Mouse (Mus musculus) spleen, postnatal 10 days (tissue): ENCODE results near the gene Kdm1b.
A peak's percentile ranks its signal among the peaks of the same experiment; 100 is the strongest.

Experiments used
- DNase-seq, 2 experiments: peaks; one replicate each; pipeline ENCODE4 v3.0.0; 2021 to 2022; ENCODE audit warnings: low spot score in 2 of 2

Kdm1b gene

DNA sequence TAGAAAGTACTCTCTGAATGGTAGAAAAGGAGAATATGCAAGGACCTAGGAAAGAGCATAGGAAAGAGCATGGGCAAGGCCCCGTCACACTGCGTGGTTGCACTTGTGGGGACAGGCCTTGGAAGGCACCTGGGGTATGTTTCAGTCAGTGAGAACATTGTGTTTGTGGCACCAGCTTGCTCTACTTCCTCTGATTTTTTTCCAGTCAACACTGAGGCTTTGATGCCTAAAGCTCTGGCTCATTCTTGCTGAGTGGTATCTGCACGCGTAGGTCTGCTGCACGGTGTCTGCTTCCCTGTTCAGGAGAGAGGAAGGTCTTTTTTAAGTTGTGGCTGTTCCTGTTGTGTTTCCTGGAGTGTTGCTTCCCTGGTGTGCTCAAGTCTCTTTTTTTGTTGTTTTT, 13.5 kb downstream of the Kdm1b start:
- no peak for DNase-seq

DNA sequence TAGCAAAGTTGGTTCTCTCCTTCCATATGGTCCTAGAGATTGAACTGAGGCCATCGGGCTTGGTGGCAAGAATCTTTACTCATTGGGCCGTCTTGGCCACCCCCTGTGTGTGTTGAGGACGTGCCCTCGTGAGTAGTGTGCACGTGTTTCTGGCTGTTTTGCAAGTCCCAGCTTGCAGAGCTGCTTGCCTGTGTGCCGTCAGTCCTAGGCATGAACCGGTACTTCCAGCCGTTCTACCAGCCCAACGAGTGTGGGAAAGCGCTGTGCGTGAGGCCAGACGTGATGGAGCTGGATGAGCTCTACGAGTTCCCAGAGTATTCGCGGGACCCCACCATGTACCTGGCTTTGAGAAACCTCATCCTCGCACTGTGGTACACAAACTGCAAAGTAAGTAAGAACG, 19.5 kb downstream of the Kdm1b start:
- no peak for DNase-seq

DNA sequence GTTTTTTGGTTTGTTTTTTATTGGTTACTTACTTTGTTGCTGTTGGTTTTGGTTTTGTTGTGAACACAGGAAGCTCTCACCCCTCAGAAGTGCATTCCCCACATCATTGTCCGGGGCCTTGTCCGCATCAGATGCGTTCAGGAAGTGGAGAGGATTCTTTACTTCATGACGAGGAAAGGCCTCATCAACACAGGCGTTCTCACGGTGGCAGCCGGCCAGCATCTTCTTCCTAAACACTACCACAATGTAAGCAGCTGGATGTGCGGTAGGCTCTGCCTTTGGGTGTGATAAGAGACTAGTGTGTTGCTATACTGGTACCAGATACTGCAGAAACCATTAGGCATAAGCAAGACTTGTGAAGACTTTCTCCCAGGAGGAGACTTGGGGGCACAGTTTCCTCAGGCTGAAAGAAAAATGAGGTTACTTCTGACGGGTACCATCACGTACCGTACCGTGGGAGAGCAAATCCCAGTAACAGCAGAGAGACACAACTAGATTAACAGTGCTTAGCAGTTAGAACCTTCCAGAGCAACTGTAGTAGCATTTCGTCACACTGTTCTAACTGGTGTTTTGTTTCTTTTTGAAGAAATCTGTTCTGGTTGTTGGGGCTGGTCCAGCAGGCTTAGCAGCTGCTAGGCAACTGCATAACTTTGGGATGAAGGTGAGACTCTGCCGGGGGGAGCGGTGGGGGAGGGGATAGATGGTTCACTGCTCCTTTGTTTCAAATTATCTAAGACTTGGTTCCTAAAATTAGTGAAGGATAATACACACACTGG, 20.9 kb downstream of the Kdm1b start:
- DNase-seq: no peak

DNA sequence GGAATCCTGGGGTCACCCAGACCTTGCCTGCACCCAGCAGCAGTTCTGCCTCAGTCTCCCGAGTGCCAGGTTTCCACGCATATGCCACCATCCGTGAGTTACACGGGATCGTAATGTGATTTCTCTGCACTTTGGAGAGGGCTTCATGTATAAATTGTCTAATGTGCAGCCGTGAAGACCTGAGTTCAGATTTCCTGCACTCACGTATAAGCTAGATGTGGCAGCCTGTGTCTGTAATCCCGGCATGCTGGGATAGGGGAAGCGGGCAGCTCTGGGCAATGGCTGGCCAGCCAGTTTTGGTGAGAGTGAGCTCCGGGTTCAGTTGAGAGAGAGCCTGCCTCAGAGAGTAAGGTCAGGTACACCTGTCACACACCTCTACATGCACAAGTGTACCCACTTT, 23.2 kb downstream of the Kdm1b start:
- DNase-seq: no peak

DNA sequence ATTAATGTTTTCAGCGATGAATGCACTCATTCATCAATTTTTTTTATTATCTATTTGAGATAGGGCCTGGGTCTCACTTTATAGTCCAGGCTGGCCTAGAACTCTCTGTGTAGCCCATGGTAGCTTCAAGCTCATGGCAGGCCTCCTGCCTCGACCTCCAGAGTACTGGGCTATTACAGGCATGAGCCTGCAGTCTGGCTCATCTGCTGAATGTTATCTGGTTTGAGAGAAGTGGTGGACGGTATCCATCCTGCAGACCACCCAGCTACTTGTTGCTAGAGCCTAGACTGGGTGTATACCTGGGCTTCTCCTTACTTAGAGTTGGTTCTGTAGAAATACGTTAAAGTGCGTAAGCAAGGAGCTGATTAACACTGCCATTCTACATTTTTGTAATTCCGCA, 23.7 kb downstream of the Kdm1b start:
- DNase-seq: no peak

DNA sequence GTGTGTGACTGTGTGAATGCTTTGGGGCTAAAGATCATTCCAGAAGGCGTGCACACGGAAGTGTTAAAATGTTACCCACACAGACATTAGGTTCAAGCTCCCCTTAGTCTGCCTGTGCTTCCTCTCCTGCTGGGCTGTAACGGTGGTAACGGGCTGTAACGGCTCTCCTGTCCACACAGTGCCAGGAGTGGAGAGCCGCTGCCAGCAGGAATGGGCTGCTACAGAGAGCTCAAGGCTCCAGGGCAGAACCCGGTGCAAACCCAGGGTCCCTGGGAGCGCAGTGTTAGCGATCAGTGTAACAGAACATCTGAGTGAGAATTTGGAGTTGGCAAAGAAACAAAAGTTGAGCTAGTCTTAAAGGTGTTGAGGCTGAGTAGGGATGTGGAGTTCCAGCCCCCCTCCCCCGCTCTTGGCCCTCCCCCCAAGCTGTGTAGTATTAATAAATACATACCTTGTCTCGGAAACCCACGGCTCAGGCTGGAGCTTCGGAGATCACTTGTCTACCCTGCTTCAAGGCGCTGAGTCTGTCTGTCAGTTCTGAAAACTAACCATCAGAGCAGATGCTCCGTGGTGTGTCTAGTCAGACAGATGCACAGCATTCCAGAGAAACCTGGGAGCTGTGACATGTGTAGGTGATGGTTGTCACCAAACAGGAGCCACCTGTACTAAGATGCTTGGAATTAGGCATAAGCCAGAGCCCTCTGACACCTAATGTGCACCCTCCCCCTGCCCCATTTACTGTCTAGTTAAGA, 27.2 kb downstream of the Kdm1b start:
- DNase-seq: no peak

DNA sequence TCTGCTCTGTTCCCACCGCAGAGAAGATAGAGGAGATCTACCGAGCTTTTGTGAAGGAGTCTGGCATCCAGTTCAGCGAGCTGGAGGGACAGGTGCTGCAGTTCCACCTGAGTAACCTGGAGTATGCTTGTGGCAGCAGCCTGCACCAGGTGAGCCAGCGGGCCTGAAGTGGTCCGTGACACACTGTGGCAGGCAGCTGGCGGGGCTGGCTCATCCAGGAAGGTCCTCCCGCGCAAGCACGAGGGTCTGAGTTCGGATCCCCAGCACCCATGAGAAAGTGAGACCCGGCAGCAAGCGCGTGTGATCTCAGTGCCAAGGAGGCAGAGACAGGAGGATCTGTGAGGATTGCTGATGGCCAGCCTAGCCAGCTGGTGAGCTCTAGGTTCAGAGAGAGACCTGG, 28.6 kb downstream of the Kdm1b start:
- no peak for DNase-seq

DNA sequence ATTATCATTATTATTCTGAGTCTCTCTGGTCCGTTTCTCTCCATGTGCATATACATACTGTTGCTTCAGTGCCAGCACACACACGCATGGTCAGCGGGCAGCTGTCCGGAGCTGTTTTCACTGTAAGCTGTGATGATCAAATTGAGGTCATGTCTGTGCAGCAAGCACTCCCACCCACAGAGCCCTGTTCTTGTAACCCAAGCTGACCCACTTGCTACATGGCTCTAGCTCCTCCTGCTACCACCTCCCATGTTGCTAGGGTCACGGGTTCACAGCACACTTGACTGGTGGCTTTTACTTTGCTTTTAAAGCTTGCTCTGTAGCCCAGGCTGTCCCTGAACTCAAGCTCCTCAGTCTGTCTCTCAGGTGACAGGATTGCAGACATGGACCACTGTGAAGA, 29.2 kb downstream of the Kdm1b start:
- DNase-seq: no peak

DNA sequence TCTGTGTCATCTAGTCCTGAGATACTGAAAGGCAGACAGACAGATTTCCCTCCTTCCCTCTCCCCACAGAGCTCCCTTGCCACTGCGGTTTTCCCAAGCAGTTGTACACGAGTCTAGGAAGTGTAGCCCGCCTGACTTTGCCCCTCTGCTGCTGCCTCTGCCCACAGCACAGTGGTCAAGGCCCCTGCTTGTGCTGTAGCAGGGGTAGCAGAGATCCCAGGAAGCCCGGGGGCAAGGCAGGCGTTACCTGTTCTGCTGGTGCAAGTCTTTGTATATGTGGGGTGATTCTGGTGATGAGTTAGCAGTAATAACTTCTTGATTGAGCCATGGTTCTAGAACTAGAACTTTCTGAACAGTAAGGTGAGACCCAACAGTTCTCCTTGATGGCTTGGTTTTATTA, 32.9 kb downstream of the Kdm1b start:
- DNase-seq: no peak

DNA sequence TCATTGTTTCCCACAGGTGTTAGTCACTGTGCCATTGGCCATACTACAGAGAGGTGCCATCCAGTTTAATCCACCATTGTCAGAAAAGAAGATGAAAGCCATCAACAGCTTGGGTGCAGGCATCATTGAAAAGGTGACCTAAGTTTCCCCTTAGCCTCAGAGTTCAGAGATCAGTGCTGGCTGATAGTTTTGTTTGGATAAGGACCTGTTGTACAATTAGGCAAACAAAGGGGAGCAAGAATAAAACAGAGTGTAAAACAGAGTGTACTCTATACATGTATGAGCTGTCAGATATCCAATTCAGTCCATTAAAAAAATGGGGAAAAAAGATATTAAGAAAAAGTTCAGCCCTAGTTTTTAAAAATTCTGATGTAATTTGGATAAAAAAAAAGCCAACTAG, 34.1 kb downstream of the Kdm1b start:
- DNase-seq: no peak

DNA sequence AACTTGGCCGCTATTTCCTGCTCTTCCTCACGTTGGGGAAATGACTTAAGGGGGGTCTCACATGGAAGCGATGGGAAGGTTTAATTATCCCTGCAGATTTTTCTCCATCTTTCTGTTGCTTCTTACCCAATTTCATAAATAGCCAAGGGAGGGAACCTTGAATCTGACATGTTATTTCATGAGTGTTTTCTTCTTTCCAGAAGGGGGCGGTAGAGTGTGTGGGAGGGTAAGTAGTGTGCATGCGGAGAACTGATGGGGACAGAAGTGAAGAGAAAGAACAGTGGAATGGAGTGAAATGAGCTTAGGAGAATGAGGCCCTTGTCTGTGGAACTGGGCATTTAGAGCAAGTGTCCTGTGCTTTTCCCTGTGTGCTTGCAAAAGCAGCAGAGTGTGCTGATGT, 35.5 kb downstream of the Kdm1b start:
- no peak for DNase-seq

DNA sequence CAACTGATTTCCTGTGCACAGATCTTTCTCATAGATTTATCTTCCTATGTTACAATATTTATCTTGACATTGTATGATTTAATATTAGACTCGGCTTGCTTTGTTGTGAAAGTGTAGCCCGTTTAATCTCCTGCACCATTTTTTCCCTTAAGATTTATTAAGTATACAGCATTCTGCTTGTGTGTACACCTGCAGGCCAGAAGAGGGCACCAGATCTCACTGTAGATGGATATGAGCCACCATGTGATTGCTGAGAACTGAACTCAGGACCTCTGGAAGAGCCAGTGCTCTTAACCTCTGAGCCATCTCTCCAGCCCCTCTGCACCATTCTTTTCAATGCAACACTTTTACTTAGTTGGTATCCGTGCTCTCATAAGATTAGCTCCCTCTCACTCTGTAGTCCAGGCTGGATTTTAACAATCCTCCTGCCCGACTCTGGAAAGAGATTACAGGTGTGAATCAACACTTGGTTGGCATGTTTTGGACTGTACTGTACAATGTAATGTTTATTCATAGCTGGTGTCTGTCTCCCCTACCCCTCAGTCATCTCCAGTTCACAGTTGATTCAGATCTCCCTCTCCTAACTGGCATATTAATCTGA, 37.7 kb downstream of the Kdm1b start:
- peak in 1 of 2 experiments; percentile 51 for DNase-seq

DNA sequence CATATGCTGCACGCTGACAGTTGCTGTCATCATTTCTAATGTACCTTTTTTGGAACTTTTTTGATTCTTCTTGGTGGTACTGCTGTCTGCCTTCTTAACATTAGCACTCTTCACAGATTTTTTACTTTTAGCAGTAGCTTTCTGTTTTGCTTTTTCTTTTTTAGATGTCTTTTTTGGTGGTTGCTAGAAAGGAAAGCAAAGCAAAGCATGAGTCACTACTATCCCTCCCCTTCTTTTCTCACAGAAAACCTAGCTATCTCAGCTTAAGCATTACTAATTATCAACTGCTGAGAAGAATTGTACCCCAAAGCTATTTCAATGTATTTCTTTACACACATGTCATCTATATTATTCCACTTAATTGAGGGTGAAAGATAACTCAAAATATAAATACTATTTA, 45.1 kb downstream of the Kdm1b start:
- no peak for DNase-seq

DNA sequence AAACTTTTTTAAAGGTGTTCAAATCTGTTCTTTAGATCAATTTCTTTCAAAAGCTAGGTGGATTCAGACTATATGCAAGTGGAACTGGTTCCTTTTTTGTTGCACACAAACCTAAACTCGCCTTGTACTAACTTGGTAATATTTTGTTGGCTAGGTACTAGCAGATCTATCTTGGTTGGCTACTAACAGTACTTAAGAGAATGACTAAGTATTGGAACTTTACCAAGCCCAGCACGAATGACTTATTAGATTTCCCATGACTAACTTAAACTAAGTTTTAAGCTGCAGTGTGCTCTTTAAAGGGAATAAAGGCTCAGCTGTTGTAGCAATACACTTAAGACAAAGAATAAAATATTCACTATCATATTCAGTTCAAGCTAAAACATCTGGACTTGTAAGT, 46.0 kb downstream of the Kdm1b start:
- no peak for DNase-seq

DNA sequence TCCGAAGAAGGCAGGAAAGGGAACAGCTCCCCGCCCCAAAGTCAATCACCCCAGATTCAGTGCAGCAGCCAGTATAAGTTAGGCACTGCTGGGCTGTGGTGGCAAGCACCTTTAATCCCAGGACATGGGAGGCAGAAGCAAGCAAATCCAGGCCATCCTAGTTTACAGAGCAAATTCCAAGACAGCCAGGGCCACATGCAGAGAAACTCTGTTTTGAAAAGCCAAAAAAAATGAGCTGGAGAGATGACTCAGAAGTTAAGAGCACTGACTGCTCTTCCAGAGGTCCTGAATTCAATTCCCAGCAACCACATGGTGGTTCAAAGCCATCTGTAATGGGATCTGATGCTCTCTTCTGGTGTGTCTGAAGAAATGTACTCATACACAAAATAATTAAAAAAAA, 50.5 kb downstream of the Kdm1b start:
- DNase-seq: no peak

DNA sequence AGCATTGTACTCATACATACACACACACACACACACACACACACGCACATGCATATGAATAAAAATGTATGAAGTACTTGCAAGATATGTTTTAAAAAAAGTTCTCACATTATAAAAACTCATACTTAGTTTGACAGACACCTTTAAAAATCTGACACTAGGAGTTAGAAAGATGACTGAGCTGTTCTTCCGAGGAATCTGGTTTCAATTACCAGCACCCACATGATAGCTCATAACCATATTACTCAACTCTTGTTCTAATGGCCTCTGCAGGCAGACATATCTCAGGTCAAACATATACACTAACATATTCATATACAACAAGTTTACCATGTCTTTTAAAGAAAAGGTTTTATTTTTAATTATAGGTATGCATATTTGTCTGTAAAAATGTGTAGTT, 53.3 kb downstream of the Kdm1b start:
- no peak for DNase-seq

DNA sequence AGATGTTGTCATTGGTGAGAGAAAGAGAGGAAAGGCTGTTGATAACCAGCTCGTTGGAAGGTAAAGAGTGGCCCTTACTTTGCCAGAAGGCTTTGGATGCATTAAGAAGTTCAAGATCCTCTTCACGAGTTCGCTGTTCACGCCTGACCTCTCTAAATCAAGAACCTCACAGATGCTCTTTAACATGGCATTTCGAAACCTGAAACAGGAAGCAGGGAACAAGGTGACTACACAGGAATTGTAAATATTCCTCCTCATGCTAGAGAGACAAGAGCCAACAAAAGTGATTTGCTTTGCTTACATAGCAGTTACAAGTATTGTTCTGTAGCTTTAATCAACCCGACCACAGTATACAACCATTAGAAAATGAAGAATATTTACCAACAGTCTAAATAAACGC, 56.0 kb downstream of the Kdm1b start:
- DNase-seq: no peak

DNA sequence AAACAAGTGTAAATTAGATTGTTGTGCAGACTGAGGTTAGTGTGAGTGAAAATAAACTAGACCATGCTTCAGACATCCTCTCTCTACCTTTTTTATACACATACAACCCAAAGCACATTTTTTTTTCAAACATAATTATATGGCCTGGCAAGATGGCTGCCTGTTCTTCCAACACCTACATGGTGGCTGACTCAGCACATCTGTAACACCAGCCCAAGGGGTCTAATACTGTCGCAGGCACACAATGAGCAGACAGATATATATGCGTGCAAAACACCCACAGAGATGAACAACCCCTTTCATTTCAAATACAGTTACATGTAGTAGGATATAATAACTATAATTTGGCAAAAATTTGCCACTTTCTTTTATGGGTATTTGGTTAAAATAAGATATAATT, 57.3 kb downstream of the Kdm1b start:
- DNase-seq: no peak

DNA sequence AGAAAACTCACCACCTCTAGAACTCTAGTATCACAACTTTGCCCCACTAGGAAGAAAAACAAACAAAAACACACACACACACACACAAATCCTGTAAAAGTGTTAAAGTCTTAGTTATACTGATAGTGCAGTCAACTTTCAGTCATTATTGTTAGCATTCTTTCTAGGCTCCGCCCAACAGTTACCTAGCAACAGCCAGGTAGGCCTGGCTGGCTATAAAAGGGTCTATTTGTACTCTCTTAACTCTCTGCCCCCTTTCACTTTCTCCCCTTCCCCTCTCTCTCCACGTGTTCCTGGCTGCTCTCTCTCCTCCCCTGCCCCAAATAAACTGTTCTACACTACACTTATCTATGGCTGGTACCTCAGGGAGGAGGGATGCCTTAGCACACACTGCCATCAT, 60.8 kb downstream of the Kdm1b start:
- peak in 1 of 2 experiments; percentile 30 for DNase-seq

DNA sequence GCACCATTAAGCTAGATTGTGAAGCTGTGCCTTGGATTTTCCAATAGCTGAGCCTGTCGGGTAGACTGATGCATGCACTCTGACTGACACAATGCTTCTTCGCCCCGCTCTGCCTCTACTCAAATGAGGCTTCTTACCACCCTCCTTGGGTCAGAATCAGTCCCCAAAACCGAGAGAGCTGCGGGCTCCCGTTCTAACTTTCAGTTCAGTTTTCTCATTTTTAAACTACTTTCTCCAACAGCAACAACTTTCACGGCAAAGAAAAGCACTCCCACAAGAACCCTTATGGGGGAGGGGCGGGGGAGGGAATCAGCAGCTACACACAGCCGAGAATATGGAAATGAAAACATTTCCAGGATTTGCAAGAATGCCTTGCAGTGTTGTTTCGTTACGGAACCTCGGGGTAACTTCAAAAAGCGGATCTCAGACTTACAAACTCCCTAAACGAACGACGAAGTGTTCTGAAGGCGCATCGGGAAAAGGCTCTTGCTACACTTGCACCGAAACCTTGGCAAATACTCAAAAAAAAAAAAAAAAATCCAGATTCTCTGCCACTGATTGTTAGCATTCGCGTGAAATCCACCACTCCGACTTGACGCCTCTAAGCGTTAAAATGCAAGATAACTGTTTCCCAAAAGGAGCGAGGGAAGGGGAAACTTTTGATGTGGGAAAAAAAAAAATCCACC, 61.7 kb downstream of the Kdm1b start:
- peak; percentile 41 to 44 for DNase-seq

DNA sequence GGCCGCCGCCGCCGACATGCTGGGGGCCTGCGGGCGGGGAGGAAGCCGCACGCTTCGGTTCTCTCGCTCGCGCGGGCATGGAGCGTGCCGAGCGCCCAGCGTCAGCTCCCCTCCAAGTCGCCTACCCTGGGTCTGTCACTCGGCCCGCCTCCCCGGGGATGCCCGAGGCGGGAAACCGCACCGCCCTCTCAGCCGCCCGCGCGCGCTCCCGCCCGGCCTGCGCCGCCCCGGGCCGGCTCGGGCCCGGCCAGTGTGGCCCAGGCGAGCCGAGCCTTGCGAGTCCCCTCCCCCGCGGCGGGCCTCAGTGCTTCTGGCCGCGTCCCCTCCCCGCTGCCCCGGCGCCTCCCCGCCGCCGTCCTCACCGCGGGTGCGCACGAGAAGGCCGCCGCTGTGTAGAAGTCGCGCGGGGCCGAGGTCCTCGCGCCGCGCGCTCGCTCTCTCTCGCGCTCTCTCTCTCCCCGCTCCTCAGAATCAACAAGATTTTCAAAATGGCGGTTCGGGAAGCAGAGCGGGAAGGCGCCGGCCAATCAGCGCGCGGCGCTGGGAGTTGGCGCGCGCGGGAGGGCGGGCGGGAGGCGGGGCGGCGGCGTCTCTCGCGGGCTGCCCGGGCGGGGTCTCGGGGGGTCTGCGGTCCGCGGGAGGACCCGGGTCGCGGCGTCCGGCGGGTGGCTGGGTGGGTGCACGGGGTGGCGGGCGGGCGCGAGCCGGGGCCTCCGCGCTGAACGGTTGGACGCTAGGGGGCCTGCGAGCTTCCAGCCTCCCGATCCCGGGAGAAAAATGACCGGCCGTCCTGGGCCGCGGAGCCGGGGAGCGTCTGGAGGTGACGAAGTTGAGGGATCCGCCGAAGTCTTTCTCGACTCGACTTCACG, 62.6 kb downstream of the Kdm1b start, which contains the start of gene Dek:
Dek (minus strand) TSS at position 491 of the 869 bp plus-strand sequence.
- peak; percentile 86 to 88 for DNase-seq

DNA sequence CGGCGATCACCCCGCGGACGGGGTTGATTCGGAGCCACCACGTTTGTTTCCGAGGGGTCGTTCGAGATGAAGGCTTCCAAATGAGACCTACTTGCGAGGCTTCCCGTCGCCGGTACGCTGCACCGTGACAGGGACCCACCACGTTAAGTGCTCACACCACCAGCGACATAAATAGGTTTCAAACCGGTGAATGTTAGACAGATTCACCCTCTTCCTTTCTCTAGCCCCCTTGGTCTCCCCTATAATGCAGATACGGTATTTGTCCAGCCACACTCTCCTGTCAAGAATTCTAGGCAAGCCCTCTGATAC, 63.2 kb downstream of the Kdm1b start:
- no peak for DNase-seq
